28 mouse cellular contexts compared by ENCODE assay signal in the genomic region with DNA sequence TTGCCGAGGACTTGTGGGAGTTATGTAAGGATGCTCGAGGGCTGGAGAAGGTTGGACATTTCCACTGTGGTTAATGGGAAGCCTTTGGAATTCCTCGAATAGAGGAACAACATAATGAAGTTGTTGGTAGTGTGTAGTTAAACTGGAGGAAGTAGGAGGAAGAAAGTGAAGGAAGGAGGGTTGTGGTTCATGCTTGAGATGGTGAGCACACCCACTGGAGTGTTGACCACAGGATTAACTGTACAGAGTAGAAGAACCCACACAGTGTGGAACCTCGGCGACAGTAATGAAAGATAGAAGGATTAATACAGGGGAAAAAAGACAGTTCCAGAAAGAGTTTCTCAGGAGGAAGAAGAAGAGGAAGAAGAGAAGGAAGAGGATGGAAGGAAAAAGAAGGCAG. TPM values are rescaled to one million over a fixed set of nuclear protein-coding genes. Genes with fewer than 3 reads are reported as not detected.
DNase-seq lines count a peak whose midpoint lies in the region; ATAC-seq and TF ChIP-seq lines count a peak whose summit lies in the region.
"Had no signal": no experiment of that assay in that cellular context is flagged by ENCODE, and none has a peak within 500 bp of the region (broad histone marks: within the 10 kb centered on the region; RNA-seq: fewer than 3 reads in every experiment).

No protein-coding gene starts in this region.

- WGBS in lung, postnatal 0 days: 57% methylated on average over 5 of the region's 5 CpGs

- TF ChIP-seq CTCF in lung, postnatal 0 days (IDR thresholded peaks at IDR 0.05): no peak
- no peak for TF ChIP-seq CTCF in left cerebral cortex, adult 2 months (IDR thresholded peaks at IDR 0.05)

- H3K9ac ChIP-seq in lung, postnatal 0 days (replicated peaks; ENCODE audit: low read depth): no peak overlapping the region
- H3K9ac ChIP-seq: embryonic facial prominence, embryonic 13.5 days; forebrain, embryonic 13.5 days; hindbrain, embryonic 12.5 days; hindbrain, embryonic 15.5 days had no signal

- H3K27ac ChIP-seq in lung, postnatal 0 days (ENCODE audit: low read length): no peak overlapping the region
- H3K27ac ChIP-seq in left cerebral cortex, adult 2 months: no peak overlapping the region
- H3K27ac ChIP-seq: embryonic facial prominence, embryonic 10.5 days; embryonic facial prominence, embryonic 13.5 days; forebrain, embryonic 13.5 days; hindbrain, embryonic 12.5 days; hindbrain, embryonic 15.5 days had no signal

- no peaks in the 10 kb centered on the region for H3K36me3 ChIP-seq in lung, postnatal 0 days (ENCODE audit: insufficient read depth, low read length)
- H3K36me3 ChIP-seq: embryonic facial prominence, embryonic 10.5 days; embryonic facial prominence, embryonic 13.5 days; hindbrain, embryonic 12.5 days; hindbrain, embryonic 15.5 days had no signal

- intact Hi-C loops in left cerebral cortex, adult 2 months (cut with DNase I): no loop called here

- no peak for ATAC-seq in lung, postnatal 0 days
- peak; percentile 43 for ATAC-seq in megakaryocyte, adult 5-6 weeks (ENCODE audit: poor library complexity, severe bottlenecking)
- no peak for ATAC-seq in megakaryocyte-erythroid progenitor cell, adult 5-6 weeks (replicated peaks; ENCODE audit: low FRiP score, low TSS enrichment, poor library complexity, severe bottlenecking)
- ATAC-seq: forebrain, embryonic 13.5 days; forebrain, embryonic 16.5 days; Patski had no signal

- no peaks in the 10 kb centered on the region for H3K4me1 ChIP-seq in lung, postnatal 0 days (ENCODE audit: insufficient read depth, low read depth, low read length)

- no peaks in the 10 kb centered on the region for H3K27me3 ChIP-seq in lung, postnatal 0 days (replicated peaks; ENCODE audit: insufficient read depth, low read length)
- H3K27me3 ChIP-seq: embryonic facial prominence, embryonic 13.5 days; forebrain, embryonic 13.5 days; hindbrain, embryonic 12.5 days; hindbrain, embryonic 15.5 days had no signal

- peak; percentile 5 for DNase-seq in lung, postnatal 25 days (ENCODE audit: low spot score)
- DNase-seq in lung, postnatal 0 days (ENCODE audit: low spot score): no peak
- peak; percentile 95 for DNase-seq in 3T3-L1 (ENCODE audit: low read depth, low spot score)
- peak; percentile 28 for DNase-seq in adipocyte (ENCODE audit: low spot score)
- no peak for DNase-seq in left cerebral cortex, adult 2 months (ENCODE audit: extremely low spot score in 1 of 2, low spot score in 2 of 2)
- no peak for DNase-seq in urinary bladder, postnatal 14 days (ENCODE audit: low spot score)
- DNase-seq: adrenal gland, adult 8-10 months; adrenal gland, postnatal 36 days; B cell, adult 2 months; cerebellum, adult 11 months; cerebellum, adult 2 months; cerebellum, adult 9-11 months; cerebellum, postnatal 25 days; embryo, embryonic 11 days; gastrocnemius, postnatal 10 days; gastrocnemius, postnatal 36 days; heart, adult 11 months had no signal

- H3K4me2 ChIP-seq in lung, postnatal 0 days (replicated peaks; ENCODE audit: low read depth, low read length): no peak overlapping the region
- H3K4me2 ChIP-seq: embryonic facial prominence, embryonic 13.5 days; forebrain, embryonic 13.5 days; heart, embryonic 11.5 days; hindbrain, embryonic 12.5 days; hindbrain, embryonic 15.5 days had no signal

- H3K9me3 ChIP-seq in lung, postnatal 0 days (ENCODE audit: low read length): no peaks in the 10 kb centered on the region
- H3K9me3 ChIP-seq: embryonic facial prominence, embryonic 10.5 days; embryonic facial prominence, embryonic 13.5 days; forebrain, embryonic 13.5 days; hindbrain, embryonic 12.5 days; hindbrain, embryonic 15.5 days had no signal

- no peak for TF ChIP-seq EP300 in lung, postnatal 0 days (IDR thresholded peaks at IDR 0.05)

- H3K4me3 ChIP-seq in lung, postnatal 0 days (ENCODE audit: low read depth, low read length): no peak overlapping the region
- no peak overlapping the region for H3K4me3 ChIP-seq in left cerebral cortex, adult 2 months
- H3K4me3 ChIP-seq: embryonic facial prominence, embryonic 10.5 days; embryonic facial prominence, embryonic 13.5 days; erythroblast, embryonic 14.5 days; forebrain, embryonic 13.5 days; hindbrain, embryonic 12.5 days; hindbrain, embryonic 15.5 days had no signal

RNA-seq across cellular contexts. Expression of gene Hectd2, which starts 4.9 kb away (rescaled TPM):
- 1.4 and 1.6 TPM in 2 replicates for polyA plus RNA-seq in lung, postnatal 0 days (2015; fragmentation: Nextera tagmentation; extraction: Ambion mirVana)
- 0.87 and 1.0 TPM in 2 replicates for total RNA-seq in megakaryocyte, adult 5-6 weeks (2015)
- 0.61 and 0.70 TPM in 2 replicates for total RNA-seq in megakaryocyte, adult 5-6 weeks (2017)
- 10 to 100 TPM; 24.6 to 28.7 TPM for total RNA-seq in left cerebral cortex, adult 2 months (2021)
- total RNA-seq in megakaryocyte-erythroid progenitor cell, adult 5-6 weeks (2014; fragmentation: Nextera tagmentation): 1.8 and 7.6 TPM in 2 replicates
- total RNA-seq in megakaryocyte-erythroid progenitor cell, adult 5-6 weeks (2017): 1.6 and 1.8 TPM in 2 replicates
- polyA plus RNA-seq: erythroblast, embryonic 14.5 days had no signal

Comparison
In these comparisons a context has a peak if more than half of its experiments do, and no peak if none do; other contexts are left out.
1. DNase-seq: peak in lung, postnatal 25 days (single experiment), 3T3-L1 (single experiment) and adipocyte (single experiment); none in lung, postnatal 0 days (single experiment), left cerebral cortex, adult 2 months (0 of 2) and urinary bladder, postnatal 14 days (single experiment).